Mouse (Mus musculus): Measurements from ENCODE around the gene AL732309.1. TPM values are rescaled to one million over a fixed set of nuclear protein-coding genes. Genes with fewer than 3 reads are reported as not detected.

The AL732309.1 gene
- polyA plus RNA-seq, 1 experiment from 2014 or later = 5.7 TPM

GRCm38 (mm10) chr2:25243342-25243741 is 3.3 kb downstream of the AL732309.1 start:
- peaks cover 46% of the 10 kb centered on the region for H3K27me3 ChIP-seq (ENCODE audit: insufficient read depth, poor library complexity, severe bottlenecking)
- no peak overlapping the region for H3K27ac ChIP-seq

GRCm38 (mm10) chr2:25242101-25242506 is 4.6 kb downstream of the AL732309.1 start, which contains the start of the genes Rnf208 and Cysrt1:
Gene Rnf208, plus strand, starts transcription at chr2:25242255.
Gene Cysrt1, minus strand, starts transcription at chr2:25242452.
- no peaks in the 10 kb centered on the region for H3K9me3 ChIP-seq
- H3K27ac ChIP-seq = peak within 1 kb of the TSS; percentile 87
- peaks cover 46% of the 10 kb centered on the region for H3K27me3 ChIP-seq (ENCODE audit: insufficient read depth, poor library complexity, severe bottlenecking)
- WGBS = under 1% methylated on average over 59 of the region's 59 CpGs
- DNase-seq (ENCODE audit: low spot score) = no peak
- H3K36me3 ChIP-seq = peaks cover 33% of the 10 kb centered on the region
- peaks cover 41% of the 10 kb centered on the region for H3K4me1 ChIP-seq (replicated peaks)
- peak within 1 kb of the TSS; percentile 73 for H3K4me3 ChIP-seq

More at GRCm38 (mm10) chr2:25243342-25243741, 3.3 kb downstream of the AL732309.1 start:
- Histone ChIP-seq H3K4me1 (replicated peaks) (peaks cover 41% of the 10 kb centered on the region), H3K4me3 (peak overlapping the region; percentile 73; the same call in 1 of the 2 replicates), H3K36me3 (peaks cover 45% of the 10 kb centered on the region), H3K9me3 (no peaks in the 10 kb centered on the region)
- no peak for DNase-seq (ENCODE audit: low spot score)
- WGBS = 85% methylated on average over 8 of the region's 8 CpGs

- 19% methylated on average over 6 of the region's 6 CpGs for WGBS
- Histone ChIP-seq H3K27me3 (ENCODE audit: insufficient read depth, poor library complexity, severe bottlenecking) (peaks cover 46% of the 10 kb centered on the region), H3K9me3 (no peaks in the 10 kb centered on the region), H3K4me3 (peak overlapping the region; percentile 73), H3K4me1 (replicated peaks) (peaks cover 43% of the 10 kb centered on the region), H3K36me3 (peaks cover 26% of the 10 kb centered on the region), H3K27ac (peak overlapping the region; percentile 87)
- no peak for DNase-seq (ENCODE audit: low spot score)
Observed at GRCm38 (mm10) chr2:25241438-25241775, 5.3 kb downstream of the AL732309.1 start.

GRCm38 (mm10) chr2:25240723-25241437 is 5.8 kb downstream of the AL732309.1 start:
- Histone ChIP-seq H3K36me3 (peaks cover 20% of the 10 kb centered on the region), H3K4me1 (replicated peaks) (peaks cover 42% of the 10 kb centered on the region), H3K27ac (peak overlapping the region; percentile 87), H3K27me3 (ENCODE audit: insufficient read depth, poor library complexity, severe bottlenecking) (peaks cover 46% of the 10 kb centered on the region), H3K4me3 (peak overlapping the region; percentile 73), H3K9me3 (no peaks in the 10 kb centered on the region)
- DNase-seq (ENCODE audit: low spot score) = peak; percentile 75
- 2% methylated on average over 29 of the region's 29 CpGs for WGBS

- H3K27me3 ChIP-seq (ENCODE audit: insufficient read depth, poor library complexity, severe bottlenecking) = peaks cover 46% of the 10 kb centered on the region
- H3K9me3 ChIP-seq = no peaks in the 10 kb centered on the region
- DNase-seq (ENCODE audit: low spot score) = no peak
- peaks cover 15% of the 10 kb centered on the region for H3K36me3 ChIP-seq
- H3K4me1 ChIP-seq (replicated peaks) = peaks cover 40% of the 10 kb centered on the region
- WGBS = 49% methylated on average over 8 of the region's 8 CpGs
- peak overlapping the region; percentile 73 for H3K4me3 ChIP-seq
- H3K27ac ChIP-seq = peak overlapping the region; percentile 87
Observed at GRCm38 (mm10) chr2:25240310-25240709, 6.4 kb downstream of the AL732309.1 start.

GRCm38 (mm10) chr2:25239766-25240165 is 6.9 kb downstream of the AL732309.1 start:
- peaks cover 9% of the 10 kb centered on the region for H3K36me3 ChIP-seq
- H3K27ac ChIP-seq = no peak overlapping the region
- peaks cover 40% of the 10 kb centered on the region for H3K4me1 ChIP-seq (replicated peaks)
- no peaks in the 10 kb centered on the region for H3K9me3 ChIP-seq
- H3K27me3 ChIP-seq (ENCODE audit: insufficient read depth, poor library complexity, severe bottlenecking) = peaks cover 46% of the 10 kb centered on the region
- 76% methylated on average over 3 of the region's 3 CpGs for WGBS
- H3K4me3 ChIP-seq = no peak overlapping the region
- DNase-seq (ENCODE audit: low spot score) = no peak

- Histone ChIP-seq H3K36me3 (no peaks in the 10 kb centered on the region), H3K4me3 (no peak overlapping the region), H3K27me3 (ENCODE audit: insufficient read depth, poor library complexity, severe bottlenecking) (peaks cover 33% of the 10 kb centered on the region), H3K9me3 (no peaks in the 10 kb centered on the region), H3K4me1 (replicated peaks) (peaks cover 35% of the 10 kb centered on the region), H3K27ac (no peak overlapping the region)
- DNase-seq (ENCODE audit: low spot score) = no peak
Observed at GRCm38 (mm10) chr2:25238106-25238505, 8.6 kb downstream of the AL732309.1 start.

GRCm38 (mm10) chr2:25237522-25237921 is 9.1 kb downstream of the AL732309.1 start:
- H3K27me3 ChIP-seq (ENCODE audit: insufficient read depth, poor library complexity, severe bottlenecking) = peaks cover 27% of the 10 kb centered on the region
- 74% methylated on average over 4 of the region's 4 CpGs for WGBS
- no peak for DNase-seq (ENCODE audit: low spot score)
- H3K36me3 ChIP-seq = no peaks in the 10 kb centered on the region
- peaks cover 33% of the 10 kb centered on the region for H3K4me1 ChIP-seq (replicated peaks)
- H3K4me3 ChIP-seq = no peak overlapping the region
- no peak overlapping the region for H3K27ac ChIP-seq
- H3K9me3 ChIP-seq = no peaks in the 10 kb centered on the region

- H3K4me1 ChIP-seq (replicated peaks) = peaks cover 31% of the 10 kb centered on the region
- DNase-seq (ENCODE audit: low spot score) = no peak
- no peak within 1 kb of the TSS for H3K4me3 ChIP-seq
- no peak within 1 kb of the TSS for H3K27ac ChIP-seq
- 35% methylated on average over 8 of the region's 8 CpGs for WGBS
- H3K9me3 ChIP-seq = no peaks in the 10 kb centered on the region
- peaks cover 26% of the 10 kb centered on the region for H3K27me3 ChIP-seq (ENCODE audit: insufficient read depth, poor library complexity, severe bottlenecking)
- no peaks in the 10 kb centered on the region for H3K36me3 ChIP-seq
Observed at GRCm38 (mm10) chr2:25236614-25237013, 10.0 kb downstream of the AL732309.1 start, which contains the start of gene Rnf224. Gene Rnf224, minus strand, starts transcription at chr2:25236787.

- Histone ChIP-seq H3K27me3 (ENCODE audit: insufficient read depth, poor library complexity, severe bottlenecking) (peaks cover 29% of the 10 kb centered on the region; the same call in 1 of the 2 replicates), H3K4me1 (replicated peaks) (peaks cover 16% of the 10 kb centered on the region; the same call in 1 of the 2 replicates), H3K27ac (no peak overlapping the region), H3K9me3 (no peaks in the 10 kb centered on the region), H3K4me3 (no peak overlapping the region), H3K36me3 (no peaks in the 10 kb centered on the region)
- 77% methylated on average over 5 of the region's 5 CpGs for WGBS
- no peak for DNase-seq (ENCODE audit: low spot score)
Observed at GRCm38 (mm10) chr2:25234551-25235220, 12.0 kb downstream of the AL732309.1 start.

- no peak for DNase-seq (ENCODE audit: low spot score)
- WGBS = 88% methylated on average over 3 of the region's 3 CpGs
- H3K27me3 ChIP-seq (ENCODE audit: insufficient read depth, poor library complexity, severe bottlenecking) = peaks cover 22% of the 10 kb centered on the region; the same call in 1 of the 2 replicates
Observed at GRCm38 (mm10) chr2:25234050-25234449, 12.6 kb downstream of the AL732309.1 start, which contains the start of gene Slc34a3. Gene Slc34a3, minus strand, starts transcription at chr2:25234364.

GRCm38 (mm10) chr2:25233421-25233820 is 13.2 kb downstream of the AL732309.1 start:
- no peak overlapping the region for H3K27ac ChIP-seq
- no peaks in the 10 kb centered on the region for H3K36me3 ChIP-seq
- H3K27me3 ChIP-seq (ENCODE audit: insufficient read depth, poor library complexity, severe bottlenecking) = peaks cover 19% of the 10 kb centered on the region; the same call in 1 of the 2 replicates
- no peaks in the 10 kb centered on the region for H3K9me3 ChIP-seq
- no peak for DNase-seq (ENCODE audit: low spot score)
- H3K4me1 ChIP-seq (replicated peaks) = peaks cover 25% of the 10 kb centered on the region
- H3K4me3 ChIP-seq = no peak overlapping the region
- WGBS = 82% methylated on average over 4 of the region's 4 CpGs

More at GRCm38 (mm10) chr2:25234050-25234449, 12.6 kb downstream of the AL732309.1 start, which contains the start of gene Slc34a3:
- peaks cover 18% of the 10 kb centered on the region for H3K4me1 ChIP-seq (replicated peaks)
- H3K27ac ChIP-seq = no peak within 1 kb of the TSS
- H3K9me3 ChIP-seq = no peaks in the 10 kb centered on the region
- no peak within 1 kb of the TSS for H3K4me3 ChIP-seq
- no peaks in the 10 kb centered on the region for H3K36me3 ChIP-seq

GRCm38 (mm10) chr2:25231038-25231437 is 15.6 kb downstream of the AL732309.1 start:
- 51% methylated on average over 12 of the region's 12 CpGs for WGBS
- H3K36me3 ChIP-seq = no peaks in the 10 kb centered on the region
- peaks cover 36% of the 10 kb centered on the region for H3K4me1 ChIP-seq (replicated peaks)
- peaks cover 19% of the 10 kb centered on the region; the same call in 1 of the 2 replicates for H3K27me3 ChIP-seq (ENCODE audit: insufficient read depth, poor library complexity, severe bottlenecking)
- no peak overlapping the region for H3K4me3 ChIP-seq
- no peak overlapping the region for H3K27ac ChIP-seq
- DNase-seq (ENCODE audit: low spot score) = no peak
- no peaks in the 10 kb centered on the region for H3K9me3 ChIP-seq
